Mouse (Mus musculus): ENCODE measurements at regions not wholly inside any gene's neighbourhood (a gene's known extent, or its start where the extent isn't known, plus 50 kb on each side); places are given as distances from the start of the nearest gene placed in this dataset.

DNA sequence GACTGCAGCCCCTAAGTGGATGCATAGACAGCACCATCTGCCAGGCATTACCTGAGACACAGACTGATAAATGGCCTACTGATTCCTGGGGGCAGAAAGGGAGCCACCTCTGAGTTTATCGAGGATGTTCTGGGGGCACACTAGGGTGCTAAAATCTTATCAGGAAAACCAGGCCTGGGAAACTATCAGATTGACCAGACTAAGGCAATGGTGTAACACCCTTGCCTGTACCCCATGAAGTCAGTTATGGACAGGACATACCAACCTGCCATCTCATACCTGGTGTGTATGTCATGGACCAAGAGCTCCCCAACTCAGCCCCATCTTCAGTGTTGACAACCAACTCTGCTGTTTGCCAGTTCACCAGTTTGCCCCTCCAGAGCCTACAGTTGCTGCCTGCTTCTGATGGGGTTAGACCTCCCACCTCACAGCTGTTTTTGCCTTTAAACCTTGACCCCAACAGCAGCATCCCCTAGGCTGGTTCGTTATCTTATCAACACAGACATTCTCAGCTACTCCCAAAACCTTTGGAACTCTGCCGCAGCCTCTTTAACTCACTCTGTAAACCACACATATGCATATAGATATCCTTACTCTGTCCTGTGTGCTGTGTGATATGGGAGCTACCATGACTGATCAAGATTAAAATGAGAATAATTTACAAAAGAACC lies 83.6 kb upstream of the Irs2 start:
- ATAC-seq (ENCODE audit: insufficient number of reproducible peaks, insufficient read depth, low FRiP score, low TSS enrichment, low read depth), result no peak
- H3K4me2 ChIP-seq, result no peak overlapping the region
- 83% methylated on average over 3 of the region's 3 CpGs for WGBS
- H3K9me3 ChIP-seq, result no peaks in the 10 kb centered on the region
- H3K27me3 ChIP-seq, result no peaks in the 10 kb centered on the region
- no peak overlapping the region for H3K27ac ChIP-seq
- no peak overlapping the region for H3K4me3 ChIP-seq
- peaks cover 53% of the 10 kb centered on the region for H3K4me1 ChIP-seq
- H3K36me3 ChIP-seq, result no peaks in the 10 kb centered on the region
- no peak overlapping the region for H3K9ac ChIP-seq

DNA sequence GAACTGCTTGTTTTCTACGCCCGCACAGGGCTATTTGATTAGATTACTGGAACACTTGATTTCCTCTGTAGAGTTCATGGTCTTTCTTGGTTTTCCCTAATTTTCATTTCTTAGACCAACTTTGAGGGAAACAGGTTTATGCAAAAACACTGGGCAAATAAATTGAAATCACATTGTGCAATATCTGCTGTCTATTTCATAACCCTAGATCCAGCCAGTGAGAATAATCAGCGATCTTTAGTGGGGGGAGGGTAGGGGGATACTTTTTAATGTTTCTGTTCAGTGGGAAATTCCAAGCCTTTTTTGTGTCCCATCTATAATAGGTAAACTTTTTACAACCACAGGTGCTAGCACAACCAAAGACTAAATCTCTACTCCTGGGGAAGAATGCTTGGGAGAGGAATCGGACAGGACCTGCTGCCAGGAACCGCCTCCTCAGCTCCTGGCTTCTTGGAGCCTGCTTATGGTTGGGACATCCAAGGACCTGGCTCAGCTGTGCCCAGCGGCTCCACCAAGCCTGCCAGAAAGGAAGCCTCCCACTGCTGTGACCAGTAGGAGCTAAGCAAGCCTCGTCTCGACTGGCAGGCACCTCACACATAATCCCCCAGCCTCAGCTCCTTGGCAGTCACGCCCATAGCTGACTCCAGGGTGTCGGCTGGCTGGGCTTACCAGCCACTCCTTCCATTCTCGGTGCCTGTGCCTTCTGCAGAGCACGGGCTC lies 80.8 kb upstream of the Irs2 start:
- no peaks in the 10 kb centered on the region for H3K36me3 ChIP-seq
- H3K4me3 ChIP-seq, result no peak overlapping the region
- peaks cover 46% of the 10 kb centered on the region for H3K4me1 ChIP-seq
- no peaks in the 10 kb centered on the region for H3K27me3 ChIP-seq
- ATAC-seq (ENCODE audit: insufficient number of reproducible peaks, insufficient read depth, low FRiP score, low TSS enrichment, low read depth), result no peak
- no peaks in the 10 kb centered on the region for H3K9me3 ChIP-seq
- H3K27ac ChIP-seq, result no peak overlapping the region
- no peak overlapping the region for H3K4me2 ChIP-seq
- WGBS, result 36% methylated on average over 12 of the region's 12 CpGs
- no peak overlapping the region for H3K9ac ChIP-seq

- Histone ChIP-seq H3K4me1 (peaks cover 34% of the 10 kb centered on the region), H3K36me3 (no peaks in the 10 kb centered on the region), H3K4me2 (no peak overlapping the region), H3K9me3 (no peaks in the 10 kb centered on the region), H3K4me3 (no peak overlapping the region), H3K9ac (no peak overlapping the region), H3K27ac (no peak overlapping the region), H3K27me3 (no peaks in the 10 kb centered on the region)
- ATAC-seq (ENCODE audit: insufficient number of reproducible peaks, insufficient read depth, low FRiP score, low TSS enrichment, low read depth), result no peak
- 67% methylated on average over 1 of the region's 1 CpGs for WGBS
These were observed 77.0 kb upstream of the Irs2 start for GRCm38 (mm10) chr8:11085244-11085643.

- H3K4me1 ChIP-seq, result peaks cover 31% of the 10 kb centered on the region
- WGBS, result 69% methylated on average over 2 of the region's 2 CpGs
- no peak overlapping the region for H3K4me3 ChIP-seq
- H3K27ac ChIP-seq, result no peak overlapping the region
- no peaks in the 10 kb centered on the region for H3K9me3 ChIP-seq
- ATAC-seq (ENCODE audit: insufficient number of reproducible peaks, insufficient read depth, low FRiP score, low TSS enrichment, low read depth), result no peak
- H3K4me2 ChIP-seq, result no peak overlapping the region
- H3K27me3 ChIP-seq, result no peaks in the 10 kb centered on the region
- H3K36me3 ChIP-seq, result no peaks in the 10 kb centered on the region
- H3K9ac ChIP-seq, result no peak overlapping the region
These were observed 75.8 kb upstream of the Irs2 start for GRCm38 (mm10) chr8:11084051-11084533.

GRCm38 (mm10) chr8:11080813-11081212 lies 72.6 kb upstream of the Irs2 start:
- WGBS, result 88% methylated on average over 2 of the region's 2 CpGs
- Histone ChIP-seq H3K4me3 (no peak overlapping the region), H3K4me1 (peaks cover 40% of the 10 kb centered on the region), H3K4me2 (no peak overlapping the region), H3K9me3 (no peaks in the 10 kb centered on the region), H3K9ac (no peak overlapping the region), H3K27me3 (no peaks in the 10 kb centered on the region), H3K27ac (no peak overlapping the region), H3K36me3 (no peaks in the 10 kb centered on the region)
- no peak for ATAC-seq (ENCODE audit: insufficient number of reproducible peaks, insufficient read depth, low FRiP score, low TSS enrichment, low read depth)

- ATAC-seq (ENCODE audit: insufficient number of reproducible peaks, insufficient read depth, low FRiP score, low TSS enrichment, low read depth), result no peak
- H3K27ac ChIP-seq, result no peak overlapping the region
- no peaks in the 10 kb centered on the region for H3K27me3 ChIP-seq
- 56% methylated on average over 11 of the region's 11 CpGs for WGBS
- no peak overlapping the region for H3K4me2 ChIP-seq
- H3K36me3 ChIP-seq, result no peaks in the 10 kb centered on the region
- H3K4me1 ChIP-seq, result peaks cover 35% of the 10 kb centered on the region
- no peak overlapping the region for H3K9ac ChIP-seq
- H3K9me3 ChIP-seq, result no peaks in the 10 kb centered on the region
- H3K4me3 ChIP-seq, result no peak overlapping the region
These were observed 71.5 kb upstream of the Irs2 start for GRCm38 (mm10) chr8:11079805-11080204.

DNA sequence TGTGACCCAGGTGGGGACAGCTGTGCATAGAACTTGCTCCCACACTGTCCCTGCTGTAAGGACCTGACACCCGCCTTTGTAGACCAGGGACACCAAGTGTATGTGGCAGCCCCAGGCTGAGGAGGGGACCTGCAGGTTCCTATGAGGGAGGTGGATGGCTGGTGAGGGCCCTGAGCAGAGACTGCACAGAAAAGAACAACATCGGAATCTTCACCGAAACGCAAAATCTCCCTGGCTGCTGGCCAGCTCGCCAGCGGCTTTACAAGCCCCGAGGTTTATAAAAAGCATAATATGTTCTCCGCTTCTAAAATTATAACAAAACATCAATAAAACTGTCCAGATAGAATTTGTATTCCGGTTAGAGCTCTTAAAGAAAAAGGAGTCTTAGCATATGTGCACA lies 68.9 kb upstream of the Irs2 start:
- Histone ChIP-seq H3K4me2 (peak overlapping the region; percentile 37), H3K4me3 (no peak overlapping the region), H3K4me1 (peaks cover 34% of the 10 kb centered on the region), H3K36me3 (no peaks in the 10 kb centered on the region), H3K9ac (no peak overlapping the region), H3K9me3 (no peaks in the 10 kb centered on the region), H3K27ac (peak overlapping the region; percentile 57), H3K27me3 (no peaks in the 10 kb centered on the region)
- no peak for ATAC-seq (ENCODE audit: insufficient number of reproducible peaks, insufficient read depth, low FRiP score, low TSS enrichment, low read depth)
- 33% methylated on average over 9 of the region's 9 CpGs for WGBS

GRCm38 (mm10) chr8:11071162-11071561 lies 62.9 kb upstream of the Irs2 start:
- H3K4me2 ChIP-seq, result no peak overlapping the region
- no peaks in the 10 kb centered on the region for H3K27me3 ChIP-seq
- no peaks in the 10 kb centered on the region for H3K9me3 ChIP-seq
- H3K4me1 ChIP-seq, result peaks cover 11% of the 10 kb centered on the region; the same call in 1 of the 2 replicates
- H3K9ac ChIP-seq, result no peak overlapping the region
- no peaks in the 10 kb centered on the region for H3K36me3 ChIP-seq
- no peak overlapping the region for H3K27ac ChIP-seq
- ATAC-seq (ENCODE audit: insufficient number of reproducible peaks, insufficient read depth, low FRiP score, low TSS enrichment, low read depth), result no peak
- H3K4me3 ChIP-seq, result no peak overlapping the region
- 55% methylated on average over 2 of the region's 2 CpGs for WGBS

DNA sequence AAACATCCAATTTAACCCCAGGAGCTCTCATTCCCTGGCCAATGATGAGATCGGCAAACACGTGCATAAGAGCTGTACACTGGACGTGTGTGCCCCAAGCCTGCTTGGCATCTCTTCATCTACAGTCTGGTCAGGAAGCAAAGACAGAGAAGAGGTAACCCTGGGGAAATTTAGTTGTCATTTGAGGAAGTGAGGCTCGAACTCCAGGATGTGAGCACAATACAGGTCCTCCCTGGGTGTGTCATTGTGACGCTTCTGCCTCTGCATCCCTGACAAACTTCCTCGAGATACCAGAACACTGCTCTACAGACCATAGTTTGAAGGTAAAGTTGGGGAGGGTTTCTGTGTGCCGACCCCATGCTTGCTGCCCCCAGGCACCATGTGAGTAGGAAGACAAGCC lies 59.2 kb upstream of the Irs2 start:
- no peak overlapping the region for H3K4me3 ChIP-seq
- WGBS, result 80% methylated on average over 7 of the region's 7 CpGs
- no peak overlapping the region for H3K27ac ChIP-seq
- H3K36me3 ChIP-seq, result no peaks in the 10 kb centered on the region
- no peaks in the 10 kb centered on the region for H3K27me3 ChIP-seq
- H3K4me1 ChIP-seq, result peaks cover 11% of the 10 kb centered on the region; the same call in 1 of the 2 replicates
- no peak for ATAC-seq (ENCODE audit: insufficient number of reproducible peaks, insufficient read depth, low FRiP score, low TSS enrichment, low read depth)
- no peak overlapping the region for H3K9ac ChIP-seq
- no peak overlapping the region for H3K4me2 ChIP-seq
- no peaks in the 10 kb centered on the region for H3K9me3 ChIP-seq

- no peaks in the 10 kb centered on the region for H3K9me3 ChIP-seq
- H3K4me1 ChIP-seq, result no peaks in the 10 kb centered on the region
- H3K4me2 ChIP-seq, result no peak overlapping the region
- no peak overlapping the region for H3K9ac ChIP-seq
- 85% methylated on average over 9 of the region's 9 CpGs for WGBS
- H3K4me3 ChIP-seq, result no peak overlapping the region
- no peak overlapping the region for H3K27ac ChIP-seq
- no peak for ATAC-seq (ENCODE audit: insufficient number of reproducible peaks, insufficient read depth, low FRiP score, low TSS enrichment, low read depth)
- H3K27me3 ChIP-seq, result no peaks in the 10 kb centered on the region
- H3K36me3 ChIP-seq, result no peaks in the 10 kb centered on the region
These were observed 57.7 kb upstream of the Irs2 start for GRCm38 (mm10) chr8:11065990-11066389.

GRCm38 (mm10) chr8:11065303-11065702 lies 57.0 kb upstream of the Irs2 start:
- Histone ChIP-seq H3K4me1 (no peaks in the 10 kb centered on the region), H3K4me2 (no peak overlapping the region), H3K4me3 (no peak overlapping the region), H3K27ac (no peak overlapping the region), H3K27me3 (no peaks in the 10 kb centered on the region), H3K9me3 (no peaks in the 10 kb centered on the region), H3K9ac (no peak overlapping the region), H3K36me3 (no peaks in the 10 kb centered on the region)
- 35% methylated on average over 4 of the region's 4 CpGs for WGBS
- ATAC-seq (ENCODE audit: insufficient number of reproducible peaks, insufficient read depth, low FRiP score, low TSS enrichment, low read depth), result no peak

GRCm38 (mm10) chr8:11063058-11063457 lies 54.8 kb upstream of the Irs2 start:
- H3K9me3 ChIP-seq, result no peaks in the 10 kb centered on the region
- no peak overlapping the region for H3K27ac ChIP-seq
- H3K9ac ChIP-seq, result no peak overlapping the region
- no peaks in the 10 kb centered on the region for H3K27me3 ChIP-seq
- H3K4me2 ChIP-seq, result no peak overlapping the region
- no peaks in the 10 kb centered on the region for H3K4me1 ChIP-seq
- WGBS, result 82% methylated on average over 8 of the region's 8 CpGs
- no peak overlapping the region for H3K4me3 ChIP-seq
- no peaks in the 10 kb centered on the region for H3K36me3 ChIP-seq
- ATAC-seq (ENCODE audit: insufficient number of reproducible peaks, insufficient read depth, low FRiP score, low TSS enrichment, low read depth), result no peak
